Mouse (Mus musculus) hindbrain, postnatal 0 days (tissue): Measurements from ENCODE around the gene Cstb. TPM values are rescaled to one million over a fixed set of nuclear protein-coding genes. Genes with fewer than 3 reads are reported as not detected.

Experiments
- ATAC-seq: fragments of 200-750 bp; cut with Nextera tagmentation; 2 replicates; pipeline ENCODE4 v1.8.0; 2017; ENCODE audit warnings: mild to moderate bottlenecking, moderate TSS enrichment, moderate library complexity
- DNase-seq: peaks from one replicate; pipeline ENCODE4 v3.0.0-alpha.2; 2015; ENCODE audit warnings: low spot score
- H3K27ac ChIP-seq: fragments of 300-500 bp; sonication (generic); 2 replicates; pipeline ENCODE4 v1.5.1; 2014; ENCODE audit warnings: mild to moderate bottlenecking
- H3K27me3 ChIP-seq: fragments of 300-500 bp; sonication (generic); 2 replicates; pipeline ENCODE4 v1.6.1; 2014; ENCODE audit warnings: low read length, mixed read lengths; ENCODE audit not compliant: insufficient read depth
- H3K36me3 ChIP-seq: fragments of 300-500 bp; sonication (generic); 2 replicates; pipeline ENCODE4 v1.6.1; 2014; ENCODE audit warnings: low read length, mixed read lengths; ENCODE audit not compliant: insufficient read depth
- H3K4me1 ChIP-seq: fragments of 300-500 bp; sonication (generic); 2 replicates; pipeline ENCODE4 v1.6.1; 2014; ENCODE audit warnings: antibody characterized with exemption, low read length, mixed read lengths; ENCODE audit not compliant: insufficient read depth
- H3K4me2 ChIP-seq: fragments of 300-500 bp; sonication (generic); 2 replicates; pipeline ENCODE4 v1.6.1; 2014; ENCODE audit warnings: low read depth, mild to moderate bottlenecking, low read length, moderate library complexity, mixed read lengths
- H3K4me3 ChIP-seq: fragments of 300-500 bp; sonication (generic); 2 replicates; pipeline ENCODE4 v1.5.1; 2014; ENCODE audit warnings: low read length
- H3K9ac ChIP-seq: fragments of 300-500 bp; sonication (generic); replicated peaks from 2 replicates; pipeline ENCODE4 v1.6.1; 2014; ENCODE audit warnings: mild to moderate bottlenecking, low read length, moderate library complexity, mixed read lengths
- H3K9me3 ChIP-seq: fragments of 300-500 bp; sonication (generic); 2 replicates; pipeline ENCODE4 v1.6.1; 2016; ENCODE audit warnings: low read length, mixed read lengths
- CTCF ChIP-seq: IDR thresholded peaks from 2 replicates; pipeline ENCODE4 v1.5.1; 2016; ENCODE audit warnings: antibody characterized with exemption, control low read depth, low read depth
- WGBS: fragments of 180-500 bp; shearing (Covaris S2); extraction: QIAGEN DNeasy Blood & Tissue Kit; methylation state at CpG from one replicate; pipeline ENCODE4 v1.1.7; 2014; 5-methylcytosine and 5-hydroxymethylcytosine counted together
- polyA plus RNA-seq: library from polyadenylated mRNA; unstranded; fragments of >200 nt; fragmentation: Nextera tagmentation; extraction: Ambion mirVana; gene quantifications from 2 replicates; pipeline ENCODE4 v1.2.1, GENCODE M21; 2015
- total RNA-seq: library from RNA; depleted of rRNA; stranded (reverse); fragments of >200 nt; gene quantifications from 2 replicates; pipeline ENCODE4 v1.2.3, GENCODE M21; 2014

Gene Cstb
- total and polyA plus RNA-seq, 2 experiments from 2014 or later, result 84.4 to 148 TPM

GRCm38 (mm10) chr10:78440812-78441211 lies 15.3 kb downstream of the Cstb start:
- Histone ChIP-seq H3K9ac (no peak overlapping the region), H3K27me3 (no peaks in the 10 kb centered on the region), H3K27ac (no peak overlapping the region), H3K9me3 (no peaks in the 10 kb centered on the region), H3K36me3 (peaks cover 37% of the 10 kb centered on the region; the same call in 1 of the 2 replicates), H3K4me2 (no peak overlapping the region), H3K4me3 (no peak overlapping the region), H3K4me1 (no peaks in the 10 kb centered on the region)
- DNase-seq, result peak; percentile 33
- 71% methylated on average over 9 of the region's 9 CpGs for WGBS
- peak; percentile 76 for TF ChIP-seq CTCF
- ATAC-seq, result no peak

- ATAC-seq, result no peak
- no peak for TF ChIP-seq CTCF
- H3K9ac ChIP-seq, result no peak overlapping the region
- no peak for DNase-seq
- H3K27ac ChIP-seq, result no peak overlapping the region
- 82% methylated on average over 5 of the region's 5 CpGs for WGBS
- H3K4me1 ChIP-seq, result no peaks in the 10 kb centered on the region
- H3K4me2 ChIP-seq, result no peak overlapping the region
- H3K27me3 ChIP-seq, result no peaks in the 10 kb centered on the region
- H3K4me3 ChIP-seq, result no peak overlapping the region
- no peaks in the 10 kb centered on the region for H3K9me3 ChIP-seq
- peaks cover 39% of the 10 kb centered on the region; the same call in 1 of the 2 replicates for H3K36me3 ChIP-seq
These were observed 16.1 kb downstream of the Cstb start for GRCm38 (mm10) chr10:78441606-78442005.

- Histone ChIP-seq H3K27me3 (no peaks in the 10 kb centered on the region), H3K9me3 (no peaks in the 10 kb centered on the region), H3K27ac (no peak overlapping the region), H3K36me3 (peaks cover 45% of the 10 kb centered on the region; the same call in 1 of the 2 replicates), H3K4me1 (no peaks in the 10 kb centered on the region), H3K4me3 (no peak overlapping the region), H3K4me2 (no peak overlapping the region), H3K9ac (no peak overlapping the region)
- no peak for DNase-seq
- no peak for TF ChIP-seq CTCF
- ATAC-seq, result no peak
- WGBS, result 83% methylated on average over 3 of the region's 3 CpGs
These were observed 16.8 kb downstream of the Cstb start for GRCm38 (mm10) chr10:78442292-78442691.

- Histone ChIP-seq H3K9ac (no peak overlapping the region), H3K4me1 (no peaks in the 10 kb centered on the region), H3K9me3 (no peaks in the 10 kb centered on the region), H3K4me2 (no peak overlapping the region), H3K27ac (no peak overlapping the region), H3K36me3 (peaks cover 66% of the 10 kb centered on the region), H3K4me3 (no peak overlapping the region), H3K27me3 (no peaks in the 10 kb centered on the region)
- ATAC-seq, result no peak
- no peak for DNase-seq
- no peak for TF ChIP-seq CTCF
- 100% methylated on average over 3 of the region's 3 CpGs for WGBS
These were observed 20.7 kb downstream of the Cstb start for GRCm38 (mm10) chr10:78446195-78446594.

GRCm38 (mm10) chr10:78447396-78447795 lies 21.9 kb downstream of the Cstb start:
- Histone ChIP-seq H3K36me3 (peaks cover 62% of the 10 kb centered on the region), H3K4me2 (no peak overlapping the region), H3K27me3 (no peaks in the 10 kb centered on the region), H3K27ac (no peak overlapping the region), H3K4me3 (no peak overlapping the region), H3K4me1 (no peaks in the 10 kb centered on the region; the same call in 1 of the 2 replicates), H3K9ac (no peak overlapping the region), H3K9me3 (no peaks in the 10 kb centered on the region)
- no peak for TF ChIP-seq CTCF
- 78% methylated on average over 3 of the region's 3 CpGs for WGBS
- ATAC-seq (no peak), DNase-seq (no peak)

GRCm38 (mm10) chr10:78450761-78451160 lies 25.3 kb downstream of the Cstb start:
- DNase-seq (no peak), ATAC-seq (no peak)
- Histone ChIP-seq H3K27me3 (no peaks in the 10 kb centered on the region), H3K27ac (no peak overlapping the region), H3K36me3 (peaks cover 38% of the 10 kb centered on the region), H3K9me3 (no peaks in the 10 kb centered on the region), H3K4me2 (no peak overlapping the region), H3K4me1 (no peaks in the 10 kb centered on the region; the same call in 1 of the 2 replicates), H3K4me3 (no peak overlapping the region), H3K9ac (no peak overlapping the region)
- TF ChIP-seq CTCF, result peak; percentile 47
- WGBS, result 94% methylated on average over 5 of the region's 5 CpGs

- peaks cover 26% of the 10 kb centered on the region for H3K36me3 ChIP-seq
- H3K4me3 ChIP-seq, result no peak overlapping the region
- no peak overlapping the region for H3K9ac ChIP-seq
- no peaks in the 10 kb centered on the region for H3K27me3 ChIP-seq
- H3K4me2 ChIP-seq, result no peak overlapping the region
- no peaks in the 10 kb centered on the region for H3K9me3 ChIP-seq
- H3K4me1 ChIP-seq, result peaks cover 4% of the 10 kb centered on the region; the same call in 1 of the 2 replicates
- H3K27ac ChIP-seq, result peak overlapping the region; percentile 32; the same call in 1 of the 2 replicates
- DNase-seq, result peak; percentile 46
- ATAC-seq, result peak; percentile 61; the same call in 1 of the 2 replicates
- WGBS, result 22% methylated on average over 4 of the region's 4 CpGs
- TF ChIP-seq CTCF, result no peak
These were observed 27.2 kb downstream of the Cstb start for GRCm38 (mm10) chr10:78452641-78453040.
